Mouse (Mus musculus): ENCODE measurements around the gene Arf6. TPM values are rescaled to one million over a fixed set of nuclear protein-coding genes. Genes with fewer than 3 reads are reported as not detected.

Gene Arf6
- polyA plus RNA-seq, 1 experiment from 2014 or later = 18.0 TPM

GRCm38 (mm10) chr12:69402100-69402499 lies 30.1 kb downstream of the Arf6 start:
- 49% methylated on average over 9 of the region's 9 CpGs for WGBS
- Histone ChIP-seq H3K27me3 (replicated peaks; ENCODE audit: control insufficient read depth, insufficient read depth, low read length) (no peaks in the 10 kb centered on the region), H3K4me2 (ENCODE audit: low read depth, low read length) (no peak overlapping the region), H3K9ac (ENCODE audit: low read depth, low read length) (no peak overlapping the region), H3K4me1 (ENCODE audit: control insufficient read depth, insufficient read depth, low read length) (no peaks in the 10 kb centered on the region), H3K4me3 (ENCODE audit: low read length) (no peak overlapping the region), H3K9me3 (ENCODE audit: control insufficient read depth, low read length) (no peaks in the 10 kb centered on the region), H3K36me3 (ENCODE audit: control insufficient read depth, insufficient read depth, low read length) (no peaks in the 10 kb centered on the region), H3K27ac (ENCODE audit: low read length) (no peak overlapping the region)
- ATAC-seq = no peak

- no peaks in the 10 kb centered on the region for H3K9me3 ChIP-seq (ENCODE audit: control insufficient read depth, low read length)
- H3K36me3 ChIP-seq (ENCODE audit: control insufficient read depth, insufficient read depth, low read length) = no peaks in the 10 kb centered on the region
- WGBS = 90% methylated on average over 13 of the region's 13 CpGs
- no peak overlapping the region for H3K4me3 ChIP-seq (ENCODE audit: low read length)
- H3K4me1 ChIP-seq (ENCODE audit: control insufficient read depth, insufficient read depth, low read length) = no peaks in the 10 kb centered on the region
- H3K9ac ChIP-seq (ENCODE audit: low read depth, low read length) = no peak overlapping the region
- H3K4me2 ChIP-seq (ENCODE audit: low read depth, low read length) = no peak overlapping the region
- no peak for ATAC-seq
- no peaks in the 10 kb centered on the region for H3K27me3 ChIP-seq (replicated peaks; ENCODE audit: control insufficient read depth, insufficient read depth, low read length)
- no peak overlapping the region for H3K27ac ChIP-seq (ENCODE audit: low read length)
Measured at GRCm38 (mm10) chr12:69402594-69403167, 30.7 kb downstream of the Arf6 start.

- H3K36me3 ChIP-seq (ENCODE audit: control insufficient read depth, insufficient read depth, low read length) = no peaks in the 10 kb centered on the region
- H3K27me3 ChIP-seq (replicated peaks; ENCODE audit: control insufficient read depth, insufficient read depth, low read length) = no peaks in the 10 kb centered on the region
- no peak for ATAC-seq
- no peak overlapping the region for H3K4me2 ChIP-seq (ENCODE audit: low read depth, low read length)
- no peaks in the 10 kb centered on the region for H3K9me3 ChIP-seq (ENCODE audit: control insufficient read depth, low read length)
- H3K27ac ChIP-seq (ENCODE audit: low read length) = no peak overlapping the region
- no peak overlapping the region for H3K4me3 ChIP-seq (ENCODE audit: low read length)
- H3K9ac ChIP-seq (ENCODE audit: low read depth, low read length) = no peak overlapping the region
- 62% methylated on average over 5 of the region's 5 CpGs for WGBS
- H3K4me1 ChIP-seq (ENCODE audit: control insufficient read depth, insufficient read depth, low read length) = no peaks in the 10 kb centered on the region; the same call in 1 of the 2 replicates
Measured at GRCm38 (mm10) chr12:69410767-69411166, 38.8 kb downstream of the Arf6 start.

- no peaks in the 10 kb centered on the region for H3K27me3 ChIP-seq (replicated peaks; ENCODE audit: control insufficient read depth, insufficient read depth, low read length)
- no peak for ATAC-seq
- H3K4me1 ChIP-seq (ENCODE audit: control insufficient read depth, insufficient read depth, low read length) = peaks cover 5% of the 10 kb centered on the region; the same call in 1 of the 2 replicates
- no peak overlapping the region for H3K9ac ChIP-seq (ENCODE audit: low read depth, low read length)
- H3K9me3 ChIP-seq (ENCODE audit: control insufficient read depth, low read length) = no peaks in the 10 kb centered on the region
- H3K36me3 ChIP-seq (ENCODE audit: control insufficient read depth, insufficient read depth, low read length) = no peaks in the 10 kb centered on the region
- WGBS = 57% methylated on average over 4 of the region's 4 CpGs
- no peak overlapping the region for H3K27ac ChIP-seq (ENCODE audit: low read length)
- no peak overlapping the region for H3K4me2 ChIP-seq (ENCODE audit: low read depth, low read length)
- H3K4me3 ChIP-seq (ENCODE audit: low read length) = no peak overlapping the region
Measured at GRCm38 (mm10) chr12:69411936-69412335, 40.0 kb downstream of the Arf6 start.

GRCm38 (mm10) chr12:69413303-69413702 lies 41.4 kb downstream of the Arf6 start:
- H3K36me3 ChIP-seq (ENCODE audit: control insufficient read depth, insufficient read depth, low read length) = no peaks in the 10 kb centered on the region
- H3K4me2 ChIP-seq (ENCODE audit: low read depth, low read length) = no peak overlapping the region
- H3K4me1 ChIP-seq (ENCODE audit: control insufficient read depth, insufficient read depth, low read length) = peaks cover 5% of the 10 kb centered on the region; the same call in 1 of the 2 replicates
- WGBS = 52% methylated on average over 3 of the region's 3 CpGs
- no peaks in the 10 kb centered on the region for H3K9me3 ChIP-seq (ENCODE audit: control insufficient read depth, low read length)
- H3K27ac ChIP-seq (ENCODE audit: low read length) = 0 out of 2 replicates have a peak overlapping the region, but pooled peaks have one; percentile 33
- H3K9ac ChIP-seq (ENCODE audit: low read depth, low read length) = no peak overlapping the region
- no peak overlapping the region for H3K4me3 ChIP-seq (ENCODE audit: low read length)
- no peaks in the 10 kb centered on the region for H3K27me3 ChIP-seq (replicated peaks; ENCODE audit: control insufficient read depth, insufficient read depth, low read length)
- no peak for ATAC-seq

- Histone ChIP-seq H3K9ac (ENCODE audit: low read depth, low read length) (no peak overlapping the region), H3K27ac (ENCODE audit: low read length) (no peak overlapping the region), H3K9me3 (ENCODE audit: control insufficient read depth, low read length) (no peaks in the 10 kb centered on the region), H3K36me3 (ENCODE audit: control insufficient read depth, insufficient read depth, low read length) (no peaks in the 10 kb centered on the region), H3K4me3 (ENCODE audit: low read length) (no peak overlapping the region), H3K4me1 (ENCODE audit: control insufficient read depth, insufficient read depth, low read length) (peaks cover 5% of the 10 kb centered on the region; the same call in 1 of the 2 replicates), H3K4me2 (ENCODE audit: low read depth, low read length) (no peak overlapping the region), H3K27me3 (replicated peaks; ENCODE audit: control insufficient read depth, insufficient read depth, low read length) (no peaks in the 10 kb centered on the region)
- peak; percentile 57 for ATAC-seq
- WGBS = 58% methylated on average over 4 of the region's 4 CpGs
Measured at GRCm38 (mm10) chr12:69414826-69415572, 43.0 kb downstream of the Arf6 start.

GRCm38 (mm10) chr12:69416793-69417192 lies 44.8 kb downstream of the Arf6 start:
- 51% methylated on average over 7 of the region's 7 CpGs for WGBS
- ATAC-seq = peak; percentile 88
- no peaks in the 10 kb centered on the region for H3K36me3 ChIP-seq (ENCODE audit: control insufficient read depth, insufficient read depth, low read length)
- H3K4me2 ChIP-seq (ENCODE audit: low read depth, low read length) = no peak overlapping the region
- no peak overlapping the region for H3K27ac ChIP-seq (ENCODE audit: low read length)
- peaks cover 5% of the 10 kb centered on the region; the same call in 1 of the 2 replicates for H3K4me1 ChIP-seq (ENCODE audit: control insufficient read depth, insufficient read depth, low read length)
- H3K9ac ChIP-seq (ENCODE audit: low read depth, low read length) = no peak overlapping the region
- no peaks in the 10 kb centered on the region for H3K9me3 ChIP-seq (ENCODE audit: control insufficient read depth, low read length)
- H3K4me3 ChIP-seq (ENCODE audit: low read length) = no peak overlapping the region
- no peaks in the 10 kb centered on the region for H3K27me3 ChIP-seq (replicated peaks; ENCODE audit: control insufficient read depth, insufficient read depth, low read length)

GRCm38 (mm10) chr12:69417701-69418291 lies 45.8 kb downstream of the Arf6 start:
- WGBS = 59% methylated on average over 9 of the region's 9 CpGs
- H3K27ac ChIP-seq (ENCODE audit: low read length) = no peak overlapping the region
- H3K4me3 ChIP-seq (ENCODE audit: low read length) = no peak overlapping the region
- H3K4me1 ChIP-seq (ENCODE audit: control insufficient read depth, insufficient read depth, low read length) = peaks cover 5% of the 10 kb centered on the region; the same call in 1 of the 2 replicates
- H3K27me3 ChIP-seq (replicated peaks; ENCODE audit: control insufficient read depth, insufficient read depth, low read length) = no peaks in the 10 kb centered on the region
- no peak overlapping the region for H3K9ac ChIP-seq (ENCODE audit: low read depth, low read length)
- no peaks in the 10 kb centered on the region for H3K9me3 ChIP-seq (ENCODE audit: control insufficient read depth, low read length)
- no peak for ATAC-seq
- no peak overlapping the region for H3K4me2 ChIP-seq (ENCODE audit: low read depth, low read length)
- no peaks in the 10 kb centered on the region for H3K36me3 ChIP-seq (ENCODE audit: control insufficient read depth, insufficient read depth, low read length)

- Histone ChIP-seq H3K4me3 (ENCODE audit: low read length) (no peak overlapping the region), H3K4me2 (ENCODE audit: low read depth, low read length) (no peak overlapping the region)
- 91% methylated on average over 13 of the region's 13 CpGs for WGBS
Measured at GRCm38 (mm10) chr12:69418606-69419005, 46.7 kb downstream of the Arf6 start.

More at GRCm38 (mm10) chr12:69418606-69419005, 46.7 kb downstream of the Arf6 start:
- no peaks in the 10 kb centered on the region for H3K36me3 ChIP-seq (ENCODE audit: control insufficient read depth, insufficient read depth, low read length)
- no peak overlapping the region for H3K27ac ChIP-seq (ENCODE audit: low read length)
- H3K4me1 ChIP-seq (ENCODE audit: control insufficient read depth, insufficient read depth, low read length) = peaks cover 8% of the 10 kb centered on the region; the same call in 1 of the 2 replicates
- H3K9ac ChIP-seq (ENCODE audit: low read depth, low read length) = no peak overlapping the region
- H3K27me3 ChIP-seq (replicated peaks; ENCODE audit: control insufficient read depth, insufficient read depth, low read length) = no peaks in the 10 kb centered on the region
- H3K9me3 ChIP-seq (ENCODE audit: control insufficient read depth, low read length) = no peaks in the 10 kb centered on the region
- ATAC-seq = no peak

Data from intestine, embryonic 16.5 days (tissue).